Mouse (Mus musculus) liver, adult 2 months (tissue): ENCODE measurements around the gene Atf4.

ENCODE experiments used
- CTCF ChIP-seq: fragments of 200-500 bp; IDR thresholded peaks from 2 replicates; pipeline ENCODE4 v1.5.1; 2011; ENCODE audit warnings: low read depth, low read length, control low read depth
- POLR2A ChIP-seq: fragments of 200-500 bp; IDR thresholded peaks from 2 replicates; pipeline ENCODE4 v1.6.1; 2011; ENCODE audit warnings: low read length, control low read depth; ENCODE audit not compliant: insufficient read depth; ENCODE audit errors: extremely low read depth

DNA sequence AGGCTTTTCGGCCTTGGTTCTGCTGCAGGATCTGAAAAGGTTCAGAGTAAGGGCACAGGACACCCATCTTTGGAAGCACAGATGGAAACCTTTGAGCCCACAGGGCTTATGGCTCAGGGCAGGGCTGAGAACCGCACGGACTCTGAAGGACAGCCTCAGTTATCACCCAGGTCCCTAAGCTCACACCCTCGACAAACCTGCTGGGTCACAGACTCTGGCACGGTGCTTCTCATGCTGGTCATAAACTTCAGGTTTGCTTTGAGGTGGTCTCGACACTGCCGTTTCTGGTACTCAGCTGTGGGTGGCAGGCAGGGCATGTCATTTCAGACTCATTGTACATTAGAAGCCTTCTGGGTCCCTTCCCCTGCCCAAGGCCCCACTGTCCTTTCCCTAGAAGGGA lies 6.1 kb downstream of the Atf4 start:
- TF ChIP-seq CTCF (no peak), POLR2A (no peak)
